Mouse (Mus musculus) CD4-positive, CD25-positive, alpha-beta regulatory T cell (primary cell): Measurements from ENCODE around the gene Vmn2r62. TPM values are rescaled to one million over a fixed set of nuclear protein-coding genes. Genes with fewer than 3 reads are reported as not detected.

Experiments used
- polyA plus RNA-seq: library from polyadenylated mRNA; unstranded; fragments of 100-300 nt; shearing (Covaris generic); gene quantifications from one replicate; pipeline ENCODE4 v1.2.1, GENCODE M21; 2017

Vmn2r62 gene
- polyA plus RNA-seq, result not detected

GRCm38 (mm10) chr7:42793425-42793824 is at the start of gene Vmn2r62:
Vmn2r62 (minus strand) TSS chr7:42793525.

GRCm38 (mm10) chr7:42726917-42727316 is 66.4 kb downstream of the Vmn2r62 start, which contains the start of gene Gm17067:
Gm17067 (minus strand) TSS chr7:42727017.

Other genes starting within 250 kb of the Vmn2r62 start
- gene Gm21028, start 214.9 kb downstream of the Vmn2r62 start, polyA plus RNA-seq, result not detected
- not detected for gene Zfp977, start 201.0 kb downstream of the Vmn2r62 start, polyA plus RNA-seq
- 0.68 TPM for gene Zfp976, start 150.9 kb downstream of the Vmn2r62 start, polyA plus RNA-seq
- 2.6 TPM for gene Zfp975, start 100.8 kb downstream of the Vmn2r62 start, polyA plus RNA-seq
- not detected for gene Gm17067, start 66.5 kb downstream of the Vmn2r62 start, polyA plus RNA-seq
- 0.05 TPM for gene Gm2381, start 73.7 kb upstream of the Vmn2r62 start, polyA plus RNA-seq
- 0.08 TPM for gene Vmn2r63, start 140.3 kb upstream of the Vmn2r62 start, polyA plus RNA-seq
- not detected for gene Gm9268, start 225.2 kb upstream of the Vmn2r62 start, polyA plus RNA-seq